Mouse (Mus musculus) cerebellum, postnatal 10 days (tissue): Measurements from ENCODE around the gene Cyp4x1.

Experiments used
- DNase-seq, 2 experiments: peaks; one replicate each; pipeline ENCODE4 v3.0.0; 2021; ENCODE audit warnings: mixed read lengths in 2 of 2

Gene Cyp4x1

DNA sequence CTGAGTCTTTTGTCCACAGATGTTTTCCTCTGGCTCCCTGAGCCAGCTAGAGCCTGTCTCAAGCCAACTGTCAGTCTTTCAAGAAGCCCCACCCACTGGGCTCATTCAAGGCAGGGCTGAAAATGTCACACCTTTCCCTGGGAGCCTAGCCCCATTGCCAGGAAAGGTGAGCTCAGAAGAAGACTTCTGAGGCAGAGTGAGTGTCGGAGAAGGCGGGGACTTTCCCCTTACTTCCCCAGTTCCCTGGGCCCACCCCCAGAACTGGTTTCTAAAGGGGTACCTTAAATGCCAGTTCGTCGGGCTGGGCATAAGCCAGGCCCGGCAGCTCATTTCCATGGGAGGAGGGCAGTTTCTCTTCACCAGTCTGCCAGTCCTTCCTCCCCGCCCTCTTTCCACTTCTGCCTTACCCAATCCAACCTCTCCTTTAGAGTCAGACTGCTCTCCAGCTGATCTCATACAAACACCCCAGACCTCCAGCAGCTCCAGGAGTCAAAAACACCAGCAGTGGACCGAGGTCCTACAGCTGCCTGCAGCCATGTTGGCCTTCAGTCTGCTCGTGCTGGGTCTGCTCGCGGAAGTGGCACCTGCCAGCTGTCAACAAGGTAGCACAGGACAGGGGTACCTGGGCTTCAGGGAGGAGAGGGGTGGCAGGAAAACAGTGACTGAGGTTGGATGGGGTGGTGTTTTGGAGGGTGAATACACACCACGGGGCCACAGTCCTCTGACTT, 45.3 kb downstream of the Cyp4x1 start, which contains the start of gene Pdzk1ip1:
Gene Pdzk1ip1 (plus strand): TSS at position 98 of the 728 bp plus-strand sequence.
- DNase-seq: no peak

DNA sequence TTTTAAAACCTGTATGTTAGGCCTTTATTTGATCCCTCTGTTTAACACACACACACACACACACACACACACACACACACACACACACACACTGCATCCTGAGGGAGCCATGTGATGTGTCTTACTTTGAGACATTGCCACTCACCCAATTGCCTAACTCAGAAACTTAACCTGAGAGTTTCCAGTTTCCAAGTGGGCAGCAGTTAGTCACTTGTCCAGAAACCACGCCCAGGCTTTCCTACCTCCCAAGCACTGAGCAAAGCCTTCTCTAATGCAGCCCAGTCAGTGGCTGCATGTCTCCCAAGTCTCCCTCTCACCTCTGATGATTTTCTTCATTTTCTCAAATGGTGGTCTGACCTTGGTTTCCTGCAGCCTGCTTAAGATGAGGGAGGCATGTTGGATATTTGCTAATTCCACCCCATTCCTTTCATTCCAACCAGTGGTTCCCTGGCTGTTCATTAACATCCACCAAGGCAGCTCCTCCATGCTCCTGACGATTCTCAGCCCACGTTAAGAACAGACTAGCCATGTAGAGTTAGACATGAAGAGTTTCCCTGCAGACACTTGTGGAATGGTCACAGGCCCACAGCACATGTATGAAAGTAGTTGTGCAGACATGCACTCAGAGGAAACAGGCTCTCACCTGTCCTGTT, 47.2 kb downstream of the Cyp4x1 start:
- no peak for DNase-seq

DNA sequence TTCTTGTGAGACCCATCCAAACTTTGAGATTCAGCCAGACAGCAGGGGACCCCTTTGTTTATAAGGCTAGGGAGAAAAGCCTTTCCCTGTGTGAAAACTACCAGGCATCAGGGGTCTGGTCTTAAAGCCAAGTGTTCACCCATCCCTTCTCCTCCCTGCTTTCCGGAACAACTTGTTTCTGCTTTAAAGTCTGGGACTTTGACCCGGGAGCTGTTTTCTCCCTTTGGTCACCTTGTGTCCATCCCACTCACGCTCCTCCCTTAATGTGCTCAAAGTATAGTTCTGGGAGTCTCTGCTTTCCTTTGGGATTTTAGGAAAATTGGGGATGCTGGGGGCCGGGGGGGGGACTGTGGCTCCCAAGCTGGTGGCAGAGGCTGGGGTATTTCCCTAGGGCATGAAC, 47.8 kb downstream of the Cyp4x1 start:
- no peak for DNase-seq

DNA sequence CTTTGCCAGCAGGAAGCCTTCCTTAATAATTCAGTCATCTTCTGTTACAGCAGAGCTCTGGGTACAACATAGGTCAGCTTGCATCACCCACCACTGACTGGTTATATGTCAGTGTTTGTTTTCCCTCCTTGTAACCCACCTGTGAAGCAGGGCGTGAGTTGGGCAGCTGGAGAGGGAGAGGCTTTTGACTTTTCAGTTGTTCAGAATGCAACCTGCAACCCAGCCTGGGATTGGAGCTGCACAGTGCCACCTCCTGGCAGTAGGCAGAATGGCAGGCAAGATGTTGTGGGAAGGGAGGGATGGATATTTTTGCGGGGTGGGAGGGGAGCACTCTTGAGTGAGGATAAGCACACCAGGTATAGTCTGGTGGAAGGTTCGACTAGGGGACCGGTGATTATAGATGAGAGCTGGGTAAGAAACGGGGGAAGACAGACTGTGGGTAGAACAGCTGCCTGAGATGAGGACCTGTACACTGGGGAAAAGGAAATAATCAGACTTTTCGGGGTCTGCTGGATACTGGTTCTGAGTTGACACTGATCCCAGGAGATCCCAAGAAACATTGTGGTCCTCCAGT, 48.5 kb downstream of the Cyp4x1 start:
- peak; percentile 76 to 79 for DNase-seq

DNA sequence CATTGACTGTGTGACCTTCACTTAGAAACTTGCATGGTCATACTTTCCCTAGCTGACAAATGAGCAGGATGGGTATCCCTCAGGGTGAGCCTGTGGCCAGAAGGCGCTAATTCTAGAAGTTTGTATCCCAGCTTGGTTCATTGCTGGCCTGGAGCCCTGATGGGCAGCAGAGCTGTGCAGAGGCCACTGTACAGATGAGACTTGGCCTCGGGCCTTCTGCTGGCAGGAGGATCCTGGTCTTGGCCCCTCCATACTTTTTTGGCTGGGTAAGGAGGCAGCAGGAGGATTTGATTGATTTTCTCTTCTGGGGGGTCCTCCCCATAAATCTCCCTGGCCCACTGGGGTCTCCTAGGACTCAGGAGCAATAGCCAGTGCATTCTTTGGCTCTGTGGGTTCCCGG, 51.0 kb downstream of the Cyp4x1 start:
- peak; percentile 64 to 80 for DNase-seq

DNA sequence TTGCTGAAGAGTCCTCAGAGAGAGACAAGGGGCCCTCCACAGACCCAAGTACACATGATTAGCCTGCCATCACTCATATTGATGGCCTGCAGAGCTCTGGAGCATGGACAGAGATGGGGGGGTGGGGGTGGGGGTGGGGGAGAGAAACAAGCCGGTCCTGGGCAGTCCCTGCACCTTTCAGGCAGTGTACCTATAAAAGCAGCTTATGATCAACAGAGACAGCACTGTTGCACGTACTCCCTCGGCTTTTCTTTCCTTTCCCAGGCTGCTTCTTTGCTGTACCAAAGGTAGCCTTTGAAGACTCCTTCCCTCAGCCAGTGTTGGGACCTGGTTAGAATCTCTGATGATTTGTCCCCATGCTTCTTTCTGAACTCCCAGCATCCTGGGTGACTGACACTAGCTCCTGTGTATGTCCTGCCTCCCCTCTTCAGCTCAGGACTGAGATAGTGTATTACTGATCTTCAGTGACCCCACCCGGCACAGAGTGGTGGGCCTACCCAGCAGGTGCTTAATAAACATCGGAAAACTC, 54.2 kb downstream of the Cyp4x1 start:
- DNase-seq: no peak

DNA sequence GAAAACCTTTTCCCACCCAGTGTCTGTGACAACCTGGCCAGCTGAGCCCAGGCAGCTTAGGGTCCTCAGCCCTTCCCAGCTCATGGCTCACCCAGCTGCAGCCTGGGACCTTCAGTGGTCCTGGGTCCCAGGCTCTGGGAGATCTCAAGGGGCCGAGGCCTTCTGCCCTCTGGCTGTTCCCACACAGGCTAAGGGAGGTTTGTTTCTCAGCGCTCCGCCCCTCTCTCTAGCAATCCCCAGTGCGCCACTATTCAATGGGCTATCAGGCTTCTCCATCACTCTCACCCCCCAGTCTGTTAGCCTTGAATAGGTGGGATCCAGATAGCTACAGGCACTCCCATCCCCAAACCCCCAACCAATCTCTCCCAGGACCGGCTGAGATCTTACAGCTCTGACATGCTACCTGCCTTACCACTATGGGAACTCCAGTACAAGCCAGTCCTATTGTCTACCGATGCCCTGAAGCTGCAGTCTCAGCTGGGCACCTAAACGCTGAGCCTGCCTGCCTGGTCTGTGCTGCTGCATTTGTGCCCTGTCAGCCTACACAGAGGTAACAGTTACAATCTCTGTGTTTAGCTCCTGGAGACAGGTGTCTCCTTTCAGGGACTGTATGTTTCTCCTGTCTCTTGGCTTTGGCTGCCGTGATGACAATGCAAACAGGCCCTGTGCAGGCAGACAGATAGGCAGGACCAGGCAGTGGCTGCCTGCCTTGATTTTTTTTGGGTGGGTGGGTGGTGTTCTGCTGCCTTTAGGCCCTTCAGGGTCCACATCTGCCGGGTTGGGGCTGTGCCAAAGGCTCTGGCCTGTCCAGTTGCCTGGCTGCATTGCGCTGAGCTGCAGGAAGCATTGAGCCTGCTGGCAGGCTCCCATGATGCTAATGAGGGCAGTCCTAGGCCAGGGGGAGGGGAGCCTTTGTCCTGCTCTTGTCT, 54.9 kb downstream of the Cyp4x1 start:
- DNase-seq: peak; percentile 72 to 85

DNA sequence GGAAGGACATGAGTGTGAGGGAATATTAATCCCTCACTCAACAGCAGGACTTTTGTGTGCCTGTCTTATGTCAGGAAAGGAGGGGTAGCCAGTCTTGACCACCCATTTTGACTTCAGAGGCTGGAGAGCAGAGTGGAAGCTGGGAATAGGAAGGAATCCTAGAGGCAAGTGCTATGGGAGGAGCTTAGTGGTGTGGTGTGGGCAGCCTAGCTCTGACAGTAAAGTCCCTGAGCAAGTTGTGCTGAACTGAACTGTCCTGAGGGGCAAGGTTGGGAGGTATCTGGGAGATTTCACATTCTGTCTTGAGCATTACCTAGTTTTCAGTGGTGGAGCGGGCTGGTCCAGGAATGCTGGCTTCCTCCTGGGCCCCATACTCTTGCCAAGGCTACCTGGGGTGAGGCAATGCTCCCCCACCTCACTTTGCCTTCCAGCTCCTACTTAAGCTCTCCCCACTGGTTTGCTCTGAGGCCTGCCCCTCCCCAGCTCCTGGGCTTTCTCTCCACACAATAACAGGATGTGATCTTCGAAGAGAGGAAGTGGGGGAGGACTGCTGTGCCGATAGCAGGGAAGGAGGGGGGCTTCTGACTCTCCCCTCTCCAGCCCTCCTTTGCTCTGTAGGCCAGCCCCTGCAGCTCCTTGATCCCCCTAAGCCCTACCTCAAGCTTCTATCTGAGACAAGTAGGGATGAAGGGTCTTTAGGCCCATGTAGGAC, 58.7 kb downstream of the Cyp4x1 start:
- no peak for DNase-seq

DNA sequence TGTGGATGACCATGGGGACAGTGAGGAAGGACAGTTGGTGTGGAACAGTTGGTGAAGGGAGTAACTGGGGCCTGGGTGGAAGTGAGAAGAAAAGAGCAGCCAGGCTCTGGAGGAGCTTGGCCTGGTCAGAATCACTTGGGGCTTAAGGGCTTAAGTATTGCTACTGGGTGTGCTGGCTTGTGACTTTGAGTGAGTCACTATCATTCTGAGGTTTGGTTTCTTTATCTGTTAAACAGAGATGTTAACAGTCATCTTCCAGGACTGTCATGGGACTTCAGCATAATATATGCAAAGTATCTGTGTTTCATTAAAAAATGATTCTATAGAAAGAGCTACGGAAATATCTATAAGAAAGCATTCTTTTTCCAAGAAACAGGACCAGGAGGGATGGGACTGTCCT, 59.3 kb downstream of the Cyp4x1 start:
- DNase-seq: no peak

DNA sequence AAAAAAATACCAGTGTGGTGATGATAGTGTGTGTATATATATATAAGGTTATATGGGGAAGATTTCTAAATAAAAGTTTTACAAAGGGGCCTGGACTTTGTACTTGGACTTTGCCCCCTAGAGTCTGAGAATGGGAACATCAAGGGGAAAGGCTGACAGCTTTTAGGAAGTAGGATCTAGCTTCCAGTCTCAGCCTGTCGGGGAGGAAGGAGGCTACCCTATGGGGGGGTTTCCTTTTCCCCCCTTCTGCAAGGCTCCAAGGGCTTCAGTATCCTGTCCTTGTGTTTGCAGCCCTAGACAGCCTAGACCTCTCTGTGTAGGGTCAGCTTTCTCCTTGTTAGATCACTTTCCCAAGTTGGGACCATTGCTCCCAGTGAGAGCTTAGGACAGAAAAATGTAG, 62.4 kb downstream of the Cyp4x1 start:
- no peak for DNase-seq

DNA sequence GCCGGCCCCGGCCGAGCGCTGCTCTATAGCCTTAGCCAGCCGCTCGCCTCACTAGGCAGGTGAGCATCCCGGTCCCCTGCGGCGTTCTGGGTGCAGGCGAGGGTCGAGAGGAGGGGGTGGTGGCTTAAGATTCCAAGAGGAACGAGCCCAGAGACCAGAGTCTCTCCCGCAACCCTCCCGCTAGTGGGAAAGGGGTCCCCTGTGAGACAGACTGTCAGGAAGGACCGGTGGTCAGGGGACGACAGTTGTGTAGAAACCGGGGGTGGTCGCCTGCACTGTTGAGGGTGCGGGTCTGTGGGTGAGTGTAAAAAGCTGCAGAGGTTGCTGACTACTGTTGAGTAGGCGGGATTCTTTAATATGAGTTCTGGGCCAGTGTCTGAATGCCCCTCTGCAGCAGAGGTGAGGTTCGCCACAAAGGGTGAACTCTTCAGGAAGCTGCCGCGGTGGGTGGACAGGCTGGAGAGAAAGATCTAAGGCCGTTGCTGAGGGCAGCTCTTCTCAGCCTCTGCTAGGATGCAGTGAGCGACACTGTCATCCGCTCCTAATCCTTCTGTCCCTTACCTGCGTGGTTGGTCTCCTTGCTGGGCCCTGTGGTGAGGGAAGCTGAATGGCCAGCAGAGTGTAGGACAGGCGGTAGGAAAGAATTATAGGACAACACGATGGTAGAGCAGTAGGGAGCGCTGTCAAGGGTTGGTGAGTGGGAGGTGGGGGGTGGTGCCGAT, 70.4 kb downstream of the Cyp4x1 start:
- DNase-seq: no peak

DNA sequence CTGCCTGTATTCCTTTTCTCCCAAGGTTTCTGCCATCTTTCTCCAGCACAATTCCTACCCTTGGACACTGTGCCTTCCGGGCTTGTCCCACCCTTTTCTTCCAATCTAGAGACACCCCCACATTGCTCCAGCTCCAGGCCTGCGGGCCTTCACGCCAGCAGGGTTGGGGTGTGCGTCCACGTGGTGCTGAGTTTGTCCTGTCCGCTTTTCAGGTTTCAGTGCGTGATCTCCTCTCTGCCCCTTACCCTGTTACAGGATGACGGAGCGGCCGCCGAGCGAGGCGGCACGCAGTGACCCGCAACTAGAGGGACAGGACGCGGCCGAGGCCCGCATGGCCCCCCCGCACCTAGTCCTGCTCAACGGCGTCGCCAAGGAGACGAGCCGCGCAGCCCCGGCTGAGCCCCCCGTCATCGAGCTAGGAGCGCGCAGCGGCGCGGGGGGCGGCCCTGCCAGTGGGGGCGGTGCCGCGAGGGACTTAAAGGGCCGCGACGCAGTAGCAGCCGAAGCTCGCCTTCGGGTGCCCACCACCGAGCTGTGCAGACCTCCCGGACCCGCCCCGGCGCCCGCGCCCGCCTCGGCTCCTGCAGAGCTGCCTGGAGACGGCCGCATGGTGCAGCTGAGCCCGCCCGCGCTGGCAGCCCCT, 71.1 kb downstream of the Cyp4x1 start:
- DNase-seq: peak; percentile 36 to 48

DNA sequence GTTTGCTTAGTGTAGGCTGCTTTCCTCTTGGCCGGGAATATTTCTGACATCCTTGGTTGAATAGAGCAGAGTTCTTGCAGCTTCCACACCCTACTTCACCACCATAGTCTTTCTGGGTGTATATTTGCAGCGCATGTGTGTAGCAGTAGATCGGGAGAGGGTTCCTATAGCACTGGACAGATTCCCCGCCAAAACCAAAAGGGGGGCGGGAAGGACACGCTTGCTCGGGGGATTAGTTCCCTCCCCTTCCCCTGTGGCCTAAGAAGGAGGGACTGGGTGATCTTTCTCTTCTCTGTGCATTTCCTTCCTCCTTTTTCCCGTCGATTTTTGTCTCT, 71.6 kb downstream of the Cyp4x1 start:
- DNase-seq: no peak

DNA sequence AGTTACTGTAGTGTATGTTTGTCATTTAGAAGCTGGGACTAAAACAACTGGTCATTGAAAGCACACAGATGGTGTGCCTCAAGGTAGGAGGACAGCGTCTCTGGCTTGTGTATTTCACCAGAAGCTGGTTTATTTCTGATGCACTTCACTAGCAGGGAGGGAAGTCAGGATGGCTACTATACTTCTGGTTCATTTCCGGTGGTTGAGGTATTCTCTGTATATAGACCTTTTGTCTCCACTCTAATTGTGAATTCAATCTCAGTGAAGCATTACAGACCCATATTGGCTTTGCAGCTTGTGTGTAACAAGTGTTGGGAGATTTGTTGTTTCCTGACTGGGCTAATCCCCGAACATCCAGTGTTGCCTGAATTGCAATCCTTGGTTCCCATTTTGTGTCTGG, 73.3 kb downstream of the Cyp4x1 start:
- DNase-seq: no peak

DNA sequence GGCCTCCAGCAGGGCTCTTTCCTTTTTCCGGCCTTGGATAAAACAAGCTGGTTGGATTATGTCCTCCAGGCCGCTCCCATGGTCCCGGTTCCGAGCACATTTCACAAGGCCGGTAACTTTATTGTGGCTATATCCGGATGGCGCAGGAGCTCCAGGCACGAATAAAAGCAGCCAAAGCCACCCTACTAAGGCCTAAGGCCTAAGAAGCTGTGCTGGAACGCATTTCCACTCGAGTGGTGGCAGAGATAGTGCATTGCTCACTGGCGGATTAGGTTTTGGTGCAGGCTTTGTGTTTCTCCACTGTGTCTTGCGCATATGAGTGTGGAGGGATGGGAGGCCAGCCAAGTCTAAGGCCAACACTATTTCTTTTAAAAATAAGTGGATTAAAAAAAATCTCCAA, 74.2 kb downstream of the Cyp4x1 start:
- DNase-seq: no peak

DNA sequence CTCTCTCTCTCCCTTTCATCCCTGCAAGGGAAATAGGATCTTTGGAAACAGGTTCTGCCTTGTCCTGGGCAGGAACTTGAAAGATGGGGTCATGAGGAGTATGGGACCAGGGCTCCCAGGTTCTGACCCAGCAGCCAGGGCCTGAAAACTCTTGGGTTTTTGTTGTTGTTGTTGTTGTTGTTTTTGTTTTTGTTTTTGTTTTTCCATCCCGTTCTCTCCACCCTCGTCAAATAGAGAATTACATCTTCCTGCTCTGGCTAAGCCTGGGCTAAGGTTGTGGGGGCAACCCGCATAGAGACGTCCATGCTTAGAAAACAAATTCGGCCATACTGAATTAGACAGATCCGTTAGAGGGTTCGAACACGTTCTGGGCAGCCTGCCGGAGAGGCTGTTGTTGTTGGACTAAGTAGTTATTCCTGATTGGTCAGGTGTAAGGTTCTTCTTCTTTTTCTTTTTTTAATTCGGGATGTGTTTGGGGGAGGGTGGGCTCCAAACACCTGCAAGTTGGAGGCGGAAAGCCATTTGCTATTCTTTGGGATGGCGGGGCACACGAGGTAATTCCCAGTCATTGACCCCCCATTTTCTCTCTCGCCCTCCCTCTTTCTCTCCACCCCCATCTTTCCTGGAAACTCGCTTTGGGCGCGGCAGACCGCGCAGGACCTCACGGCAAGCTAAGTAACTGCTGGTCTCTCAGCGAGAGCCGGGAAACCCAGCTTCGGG, 75.0 kb downstream of the Cyp4x1 start:
- peak in 1 of 2 experiments; percentile 30 for DNase-seq

DNA sequence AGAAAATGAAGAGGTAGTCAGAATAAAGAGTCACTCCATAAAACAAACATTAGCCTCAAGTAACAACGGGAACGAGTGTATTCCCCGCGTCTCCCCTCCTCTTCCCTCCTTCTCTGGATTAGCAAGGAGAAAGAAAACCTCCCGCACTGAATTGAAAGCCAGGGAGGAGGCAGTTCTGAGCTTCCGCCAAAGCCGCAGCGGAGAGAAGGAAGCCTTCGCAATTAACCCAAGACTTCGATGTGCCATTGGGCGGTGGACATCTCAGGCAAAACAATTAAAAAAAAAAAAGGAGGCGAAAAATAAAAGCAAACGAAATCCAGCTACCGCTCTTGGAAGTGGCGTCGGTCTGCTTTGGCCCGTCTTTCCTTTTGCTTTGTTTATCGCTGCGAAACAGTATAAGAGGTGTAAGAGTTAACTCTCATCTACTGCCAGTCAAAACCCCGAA, 75.7 kb downstream of the Cyp4x1 start:
- DNase-seq: peak; percentile 33 to 56

DNA sequence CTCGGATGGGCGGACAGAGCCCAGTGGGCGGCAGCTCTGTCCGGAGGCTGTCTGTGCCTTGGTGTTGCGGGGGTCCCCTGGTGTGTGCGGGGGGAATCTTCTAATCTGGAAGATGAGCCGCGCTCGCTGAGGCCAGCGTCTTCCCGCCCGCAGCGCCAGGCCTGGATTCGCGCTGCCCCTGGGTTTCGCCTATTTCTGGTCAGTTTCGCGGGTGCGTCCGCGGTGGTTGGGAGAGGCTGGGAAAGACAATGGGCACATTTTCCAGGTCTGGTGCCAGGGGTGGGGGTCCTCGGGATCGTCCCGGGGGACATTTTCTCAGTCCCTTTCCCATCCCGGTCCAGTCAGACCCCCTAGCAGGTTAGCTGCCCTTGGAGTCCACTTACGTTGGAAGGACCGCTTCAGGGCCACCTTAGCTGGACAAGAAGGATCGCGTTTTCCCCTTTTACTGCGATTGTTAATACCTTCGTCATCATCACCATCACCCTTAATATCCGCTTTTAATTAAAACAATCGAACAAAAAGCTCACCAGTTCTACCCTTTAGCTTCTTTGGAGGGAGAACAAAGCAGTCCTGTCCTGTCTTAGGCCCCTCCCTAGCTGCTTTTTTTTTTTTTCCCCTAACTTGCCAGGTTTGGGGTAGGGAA, 76.3 kb downstream of the Cyp4x1 start:
- peak; percentile 40 to 56 for DNase-seq

DNA sequence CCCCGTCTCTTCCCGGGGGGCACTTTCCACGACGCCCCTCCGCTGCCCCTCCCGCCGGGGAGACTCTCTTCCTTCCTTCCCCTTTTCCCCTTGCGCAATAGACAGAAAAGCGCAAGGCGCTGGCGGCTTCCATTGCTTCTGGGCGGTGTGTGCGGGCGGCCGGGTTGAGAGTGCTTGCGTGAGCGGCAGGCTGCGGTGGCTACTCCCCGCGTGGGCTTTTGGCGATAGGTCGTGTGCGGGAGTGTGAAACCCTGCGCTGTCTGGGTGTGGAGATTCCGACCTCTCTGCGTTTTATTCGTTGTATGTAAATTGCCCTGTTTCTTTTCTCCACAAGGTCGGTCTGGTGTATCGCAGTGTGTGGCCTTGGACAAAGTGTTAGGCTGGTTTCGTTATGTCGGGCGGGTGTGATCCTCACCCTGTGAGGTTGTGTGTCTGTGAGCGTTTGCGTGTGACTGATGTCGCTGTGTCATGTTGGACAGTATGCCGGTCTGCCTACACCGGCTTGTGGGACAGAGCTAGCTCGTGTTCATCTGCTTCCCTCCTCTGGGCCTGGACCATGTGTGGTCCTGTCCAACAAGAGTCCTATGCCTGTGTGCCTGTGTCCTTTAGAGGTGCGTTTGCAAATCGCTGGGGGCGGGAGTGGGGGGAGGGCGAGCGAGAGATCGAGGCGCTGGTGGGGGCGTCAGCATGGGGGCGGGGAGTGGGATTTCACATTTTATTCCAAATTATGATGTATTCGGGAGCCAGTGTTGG, 77.0 kb downstream of the Cyp4x1 start:
- peak; percentile 41 to 67 for DNase-seq
